Mouse (Mus musculus) liver, postnatal 0 days (tissue): ENCODE results near the gene Dcun1d4. TPM values are rescaled to one million over a fixed set of nuclear protein-coding genes. Genes with fewer than 3 reads are reported as not detected.
A peak's percentile ranks its signal among the peaks of the same experiment; 100 is the strongest.

ENCODE experiments used
- ATAC-seq: fragments of 200-750 bp; cut with Nextera tagmentation; 2 replicates; pipeline ENCODE4 v1.8.0; 2017; ENCODE audit warnings: mild to moderate bottlenecking, moderate library complexity
- DNase-seq: peaks from one replicate; pipeline ENCODE4 v3.0.0-alpha.2; 2016
- H3K27ac ChIP-seq: fragments of 300-500 bp; sonication (generic); 2 replicates; pipeline ENCODE4 v1.5.1; 2014; ENCODE audit warnings: antibody characterized with exemption, moderate library complexity, mild to moderate bottlenecking, low read depth
- H3K27me3 ChIP-seq: fragments of 300-500 bp; sonication (generic); 2 replicates; pipeline ENCODE4 v1.6.1; 2014; ENCODE audit warnings: low read length, control low read depth, mixed read lengths; ENCODE audit not compliant: insufficient read depth
- H3K36me3 ChIP-seq: fragments of 300-500 bp; sonication (generic); replicated peaks from 2 replicates; pipeline ENCODE4 v1.6.1; 2014; ENCODE audit warnings: mild to moderate bottlenecking, control low read depth, low read length, moderate library complexity, mixed read lengths; ENCODE audit not compliant: insufficient read depth
- H3K4me1 ChIP-seq: fragments of 300-500 bp; sonication (generic); 2 replicates; pipeline ENCODE4 v1.6.1; 2014; ENCODE audit warnings: antibody characterized with exemption, mild to moderate bottlenecking, control low read depth; ENCODE audit not compliant: insufficient read depth
- H3K4me2 ChIP-seq: fragments of 300-500 bp; sonication (generic); 2 replicates; pipeline ENCODE4 v1.6.1; 2014; ENCODE audit warnings: low read depth, mild to moderate bottlenecking, low read length, moderate library complexity, mixed read lengths
- H3K4me3 ChIP-seq: fragments of 300-500 bp; sonication (generic); 2 replicates; pipeline ENCODE4 v1.5.1; 2014; ENCODE audit warnings: low read depth, low read length
- H3K9ac ChIP-seq: fragments of 300-500 bp; sonication (generic); replicated peaks from 2 replicates; pipeline ENCODE4 v1.6.1; 2014; ENCODE audit warnings: mild to moderate bottlenecking, moderate library complexity
- H3K9me3 ChIP-seq: fragments of 300-500 bp; sonication (generic); 2 replicates; pipeline ENCODE4 v1.6.1; 2016; ENCODE audit warnings: mild to moderate bottlenecking, control low read depth, low read length, mixed read lengths
- CTCF ChIP-seq: sonication (generic); IDR thresholded peaks from 2 replicates; pipeline ENCODE4 v1.5.1; 2016; ENCODE audit warnings: antibody characterized with exemption, low read depth
- EP300 ChIP-seq: IDR thresholded peaks from 2 replicates; pipeline ENCODE4 v1.6.1; 2016; ENCODE audit warnings: antibody characterized with exemption, low read depth, mild to moderate bottlenecking
- WGBS: fragments of 180-500 bp; shearing (Covaris S2); extraction: QIAGEN DNeasy Blood & Tissue Kit; methylation state at CpG from one replicate; pipeline ENCODE4 v1.1.7; 2014; ENCODE audit not compliant: insufficient replicate concordance; 5-methylcytosine and 5-hydroxymethylcytosine counted together
- polyA plus RNA-seq: library from polyadenylated mRNA; unstranded; fragments of >200 nt; fragmentation: Nextera tagmentation; extraction: Ambion mirVana; gene quantifications from 2 replicates; pipeline ENCODE4 v1.2.1, GENCODE M21; 2015

The Dcun1d4 gene
- polyA plus RNA-seq, 1 experiment from 2014 or later, result 4.1 TPM

DNA sequence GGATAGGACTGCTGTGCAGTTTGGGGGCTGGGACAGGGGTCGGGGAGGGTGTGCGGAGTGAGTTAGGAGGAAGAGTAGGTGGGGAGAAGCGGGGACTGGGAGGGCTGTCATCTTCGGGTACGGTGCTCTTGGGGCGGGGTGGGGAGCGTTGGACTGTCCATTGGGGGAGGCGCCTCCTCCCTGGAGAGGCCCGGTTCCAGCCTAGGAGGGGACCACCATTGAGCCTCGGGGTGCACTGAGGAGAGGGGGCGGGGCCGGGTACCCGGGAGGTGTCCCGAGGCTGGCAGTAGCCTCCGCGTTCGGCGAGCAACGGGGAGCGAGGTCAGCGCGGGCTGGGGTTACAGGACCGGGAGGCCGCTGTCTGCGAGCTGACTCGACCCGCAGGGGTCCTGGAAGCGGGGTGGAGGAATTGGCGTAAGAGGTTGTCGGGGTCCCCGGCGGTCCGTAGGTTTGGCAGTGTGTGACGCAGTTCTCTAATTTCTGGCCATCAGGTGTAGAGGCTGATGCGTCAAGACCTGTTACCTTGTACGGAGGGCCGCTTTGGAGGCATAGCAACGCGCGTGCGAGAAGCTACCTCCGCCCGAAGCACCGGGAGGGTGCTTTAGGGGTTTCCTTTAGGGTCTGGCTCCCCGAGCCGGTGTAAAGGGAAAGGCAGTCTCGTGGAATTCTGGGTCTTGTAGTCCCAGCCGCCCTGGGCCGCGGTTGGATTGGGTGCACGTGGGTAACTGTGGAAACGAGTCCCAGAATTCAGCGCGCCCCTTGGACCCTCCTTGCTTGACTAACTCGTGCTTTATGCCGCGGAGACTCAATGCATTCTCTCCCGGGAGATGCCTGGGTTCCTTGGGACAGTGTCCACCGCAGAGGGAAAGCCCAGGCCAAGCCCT, 11.3 kb downstream of the Dcun1d4 start:
- H3K4me3 ChIP-seq, result peak overlapping the region; percentile 70
- H3K9ac ChIP-seq, result peak overlapping the region; percentile 65
- ATAC-seq, result peak; percentile 46
- peak; percentile 86 for DNase-seq
- peak overlapping the region; percentile 99 for H3K4me2 ChIP-seq
- H3K4me1 ChIP-seq, result peaks cover 5% of the 10 kb centered on the region; the same call in 1 of the 2 replicates
- no peak for TF ChIP-seq EP300
- no peak for TF ChIP-seq CTCF
- no peaks in the 10 kb centered on the region for H3K27me3 ChIP-seq
- under 1% methylated on average over 43 of the region's 59 CpGs for WGBS
- no peaks in the 10 kb centered on the region for H3K36me3 ChIP-seq
- peak overlapping the region; percentile 52 for H3K27ac ChIP-seq
- H3K9me3 ChIP-seq, result no peaks in the 10 kb centered on the region

DNA sequence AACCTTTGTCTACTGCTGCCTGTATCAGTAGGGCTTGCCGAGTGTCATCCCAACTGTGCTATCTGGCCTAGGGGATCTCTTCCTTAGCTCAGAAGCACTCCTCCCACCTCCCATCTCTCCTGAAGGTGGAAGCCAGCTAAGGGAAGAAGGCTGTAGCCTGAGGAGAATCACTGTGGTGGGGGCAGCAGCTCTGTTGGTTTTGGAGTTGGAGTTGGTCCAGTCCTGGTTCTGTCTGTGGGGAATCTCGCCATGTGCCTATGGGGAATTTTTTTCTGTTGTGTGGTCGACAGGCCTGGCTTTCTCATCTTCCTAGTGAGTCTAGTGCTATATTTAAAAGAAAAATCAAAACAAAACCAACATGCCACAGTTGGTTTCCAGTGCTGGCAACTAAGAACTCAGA, 16.6 kb downstream of the Dcun1d4 start:
- no peak overlapping the region for H3K9ac ChIP-seq
- TF ChIP-seq EP300 (no peak), CTCF (no peak)
- peaks cover 8% of the 10 kb centered on the region for H3K4me1 ChIP-seq
- DNase-seq (no peak), ATAC-seq (no peak)
- H3K36me3 ChIP-seq, result no peaks in the 10 kb centered on the region
- H3K27me3 ChIP-seq, result no peaks in the 10 kb centered on the region
- 70% methylated on average over 3 of the region's 3 CpGs for WGBS
- H3K9me3 ChIP-seq, result no peaks in the 10 kb centered on the region
- H3K27ac ChIP-seq, result no peak overlapping the region
- H3K4me2 ChIP-seq, result no peak overlapping the region
- no peak overlapping the region for H3K4me3 ChIP-seq

DNA sequence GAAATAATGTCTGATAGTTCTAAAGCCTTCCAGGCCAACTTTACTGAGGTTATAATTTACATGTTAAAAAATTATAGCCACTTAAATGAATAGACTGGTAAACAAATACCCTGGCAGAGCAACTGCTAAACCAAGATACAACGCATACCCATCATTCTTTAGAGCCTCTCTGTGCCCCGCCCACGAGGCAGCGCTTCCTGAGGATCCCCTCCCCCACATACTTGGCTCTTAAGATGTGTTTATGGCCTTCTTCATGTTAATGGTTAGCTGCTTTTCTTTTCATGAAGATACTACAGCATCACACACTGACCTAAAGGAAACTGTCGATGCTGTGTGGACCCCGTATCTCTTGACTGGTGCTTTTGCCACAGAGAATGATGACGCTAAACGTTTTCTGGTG, 17.8 kb downstream of the Dcun1d4 start:
- Histone ChIP-seq H3K4me2 (no peak overlapping the region), H3K27me3 (no peaks in the 10 kb centered on the region), H3K4me3 (no peak overlapping the region), H3K36me3 (no peaks in the 10 kb centered on the region), H3K9me3 (no peaks in the 10 kb centered on the region), H3K4me1 (peaks cover 2% of the 10 kb centered on the region; the same call in 1 of the 2 replicates), H3K27ac (no peak overlapping the region), H3K9ac (no peak overlapping the region)
- WGBS, result 78% methylated on average over 8 of the region's 8 CpGs
- no peak for DNase-seq
- no peak for ATAC-seq
- no peak for TF ChIP-seq CTCF
- TF ChIP-seq EP300, result no peak

DNA sequence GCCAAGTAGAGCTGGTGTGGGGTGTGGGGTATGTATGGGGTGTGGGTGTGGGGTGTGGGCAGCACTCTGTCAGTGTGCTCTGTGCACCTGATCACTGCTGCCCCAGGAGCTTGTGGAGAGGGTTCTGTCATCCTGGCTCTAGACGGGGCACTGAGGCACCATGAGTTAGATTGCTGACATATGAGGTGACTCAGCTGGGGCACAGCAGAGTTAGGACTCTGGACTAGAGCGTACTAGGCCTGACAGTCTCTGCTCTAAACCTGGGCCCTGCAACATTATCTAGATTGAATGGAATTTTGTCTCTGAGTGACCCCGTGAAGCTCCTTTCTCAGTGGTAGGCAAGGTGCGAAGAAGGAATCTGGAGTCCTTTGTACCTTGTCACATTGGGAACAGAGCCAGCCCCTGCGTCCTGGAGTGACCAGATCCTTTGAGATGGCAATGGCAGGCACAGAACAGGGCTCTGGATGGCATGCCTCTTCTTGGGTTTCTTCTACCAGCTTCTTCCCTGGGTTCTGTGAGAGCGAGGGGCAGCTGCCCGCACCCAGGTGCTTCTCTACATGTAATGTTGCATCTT, 20.2 kb downstream of the Dcun1d4 start:
- H3K9ac ChIP-seq, result no peak overlapping the region
- no peak for DNase-seq
- no peak overlapping the region for H3K4me3 ChIP-seq
- H3K4me1 ChIP-seq, result peaks cover 2% of the 10 kb centered on the region; the same call in 1 of the 2 replicates
- no peaks in the 10 kb centered on the region for H3K9me3 ChIP-seq
- H3K36me3 ChIP-seq, result no peaks in the 10 kb centered on the region
- no peak overlapping the region for H3K27ac ChIP-seq
- TF ChIP-seq CTCF (no peak), EP300 (no peak)
- H3K27me3 ChIP-seq, result no peaks in the 10 kb centered on the region
- no peak overlapping the region for H3K4me2 ChIP-seq
- peak; percentile 68 for ATAC-seq
- WGBS, result 69% methylated on average over 7 of the region's 7 CpGs

DNA sequence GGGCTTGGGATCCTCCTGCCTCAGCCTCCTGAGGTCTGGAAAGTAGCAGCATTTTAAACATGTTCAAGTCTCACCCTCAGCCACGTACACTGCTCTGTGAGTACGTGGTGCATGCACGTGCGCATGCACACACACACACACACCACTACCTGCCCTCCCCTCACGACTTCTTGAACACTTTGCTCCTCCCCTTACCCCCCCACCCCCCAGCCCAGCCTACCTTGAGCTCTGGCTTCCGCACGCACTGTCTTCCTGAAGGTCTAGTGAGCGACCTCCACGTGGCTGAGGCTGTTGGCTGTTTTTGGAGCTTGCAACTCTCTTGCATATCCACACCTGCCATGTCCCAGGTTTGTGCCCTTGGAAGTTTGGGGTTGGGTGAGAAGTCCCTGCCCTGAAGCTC, 21.6 kb downstream of the Dcun1d4 start:
- WGBS, result 79% methylated on average over 9 of the region's 9 CpGs
- no peak for DNase-seq

DNA sequence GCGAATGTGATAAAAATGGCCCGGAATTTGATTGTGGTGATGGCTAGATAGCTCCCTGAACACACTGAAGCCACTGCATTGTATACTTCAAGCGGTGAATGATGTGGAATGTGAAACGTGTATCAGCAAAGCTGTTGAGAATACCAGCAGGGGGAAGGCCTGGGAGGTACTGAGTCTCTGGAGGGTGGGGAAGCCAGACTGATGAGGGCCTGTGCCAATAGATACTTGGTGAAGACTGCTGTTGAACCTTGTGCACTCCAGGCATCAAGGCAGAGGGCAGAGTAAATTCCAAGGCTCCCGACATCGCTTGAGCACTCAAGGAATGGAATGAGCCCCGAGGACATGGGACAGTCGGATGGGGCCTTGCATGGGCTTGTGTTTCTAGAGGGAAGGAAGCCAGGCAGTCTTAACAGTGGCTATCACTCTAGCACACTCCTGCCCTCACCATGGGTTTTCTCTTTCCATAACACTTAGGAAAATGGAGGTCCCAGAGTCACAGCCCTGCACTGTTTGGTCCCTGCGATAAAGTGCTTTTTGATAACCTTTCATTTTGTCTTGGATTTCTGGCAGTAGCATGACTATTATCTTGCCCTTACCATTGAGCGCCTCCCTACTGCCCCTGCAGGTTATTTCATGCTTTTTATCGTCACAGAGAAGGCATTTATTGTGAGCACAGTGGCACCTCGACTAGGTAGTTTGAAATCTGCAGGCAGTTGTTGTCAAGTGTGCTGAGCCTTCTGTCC, 22.4 kb downstream of the Dcun1d4 start:
- Histone ChIP-seq H3K9me3 (no peaks in the 10 kb centered on the region), H3K4me3 (no peak overlapping the region), H3K27me3 (no peaks in the 10 kb centered on the region), H3K9ac (no peak overlapping the region), H3K36me3 (no peaks in the 10 kb centered on the region), H3K4me1 (peaks cover 2% of the 10 kb centered on the region; the same call in 1 of the 2 replicates), H3K4me2 (no peak overlapping the region), H3K27ac (no peak overlapping the region)
- 71% methylated on average over 12 of the region's 12 CpGs for WGBS
- DNase-seq (no peak), ATAC-seq (no peak)
- TF ChIP-seq CTCF (peak; percentile 31; the same call in 1 of the 2 replicates), EP300 (no peak)

More for the DNA sequence above, 21.6 kb downstream of the Dcun1d4 start:
- TF ChIP-seq CTCF (no peak), EP300 (no peak)
- Histone ChIP-seq H3K4me3 (no peak overlapping the region), H3K4me2 (no peak overlapping the region), H3K4me1 (peaks cover 2% of the 10 kb centered on the region; the same call in 1 of the 2 replicates), H3K27ac (no peak overlapping the region), H3K27me3 (no peaks in the 10 kb centered on the region), H3K9ac (no peak overlapping the region), H3K36me3 (no peaks in the 10 kb centered on the region), H3K9me3 (no peaks in the 10 kb centered on the region)
- no peak for ATAC-seq
